Mouse (Mus musculus) megakaryocyte progenitor cell, adult 5-6 weeks (primary cell): ENCODE data around the gene Gm49450. TPM values are rescaled to one million over a fixed set of nuclear protein-coding genes. Genes with fewer than 3 reads are reported as not detected.
"Not testable (repeated sequence)": the region's sequence is repeated elsewhere in the genome, so short reads cannot be mapped to it uniquely, and the experiment has no call there.

ENCODE experiments used
- ATAC-seq: replicated peaks from 2 replicates; pipeline ENCODE4 v1.8.0; 2016; ENCODE audit warnings: mild to moderate bottlenecking, moderate TSS enrichment, inconsistent platforms; ENCODE audit not compliant: poor library complexity
- total RNA-seq, 2 experiments: library from RNA; stranded (forward) in 1 of 2; stranded (reverse) in 1 of 2; fragments of 157-497, 149-512 nt in 1 of 2; fragments of 200-1000 nt in 1 of 2; gene quantifications; 2 replicates each; pipeline versions ENCODE4 v1.2.3 to v1.2.4; 2015 to 2017

Gene Gm49450
- total RNA-seq, 2 experiments from 2014 or later, result 0.69 TPM; not detected in 1

DNA sequence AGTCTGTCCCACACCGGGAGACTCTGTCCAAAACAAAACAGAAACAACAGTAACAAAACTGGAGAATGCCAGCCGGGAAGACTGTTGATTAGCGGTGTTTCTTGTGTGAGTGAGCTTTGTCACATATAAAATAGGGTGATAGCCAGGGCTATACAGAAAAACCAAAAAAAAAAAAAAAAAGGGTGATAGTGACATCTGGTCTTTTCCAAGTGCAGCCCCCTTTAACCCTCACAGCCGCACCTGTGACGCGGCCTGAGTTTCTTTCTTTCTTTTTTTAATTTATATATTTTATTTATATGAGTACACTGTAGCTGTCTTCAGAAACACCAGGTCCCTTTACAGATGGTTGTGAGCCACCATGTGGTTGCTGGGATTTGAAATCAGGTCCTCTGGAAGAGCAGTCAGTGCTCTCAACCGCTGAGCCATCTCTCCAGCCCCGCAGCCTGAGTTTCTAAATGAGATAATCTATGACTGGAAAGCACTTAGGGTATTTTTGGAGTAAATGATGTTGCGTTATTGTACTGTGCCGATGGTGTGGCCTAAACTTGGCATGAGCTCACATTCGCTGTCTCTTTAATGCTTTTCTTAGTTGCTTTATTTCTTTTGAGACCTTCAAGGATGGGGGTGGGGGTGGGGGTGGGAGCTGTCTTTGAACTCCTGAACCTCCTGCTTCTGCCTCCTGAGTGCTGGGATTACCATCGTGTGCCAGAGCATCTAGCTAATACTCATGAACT is 32.8 kb upstream of the Gm49450 start:
- no peak for ATAC-seq

DNA sequence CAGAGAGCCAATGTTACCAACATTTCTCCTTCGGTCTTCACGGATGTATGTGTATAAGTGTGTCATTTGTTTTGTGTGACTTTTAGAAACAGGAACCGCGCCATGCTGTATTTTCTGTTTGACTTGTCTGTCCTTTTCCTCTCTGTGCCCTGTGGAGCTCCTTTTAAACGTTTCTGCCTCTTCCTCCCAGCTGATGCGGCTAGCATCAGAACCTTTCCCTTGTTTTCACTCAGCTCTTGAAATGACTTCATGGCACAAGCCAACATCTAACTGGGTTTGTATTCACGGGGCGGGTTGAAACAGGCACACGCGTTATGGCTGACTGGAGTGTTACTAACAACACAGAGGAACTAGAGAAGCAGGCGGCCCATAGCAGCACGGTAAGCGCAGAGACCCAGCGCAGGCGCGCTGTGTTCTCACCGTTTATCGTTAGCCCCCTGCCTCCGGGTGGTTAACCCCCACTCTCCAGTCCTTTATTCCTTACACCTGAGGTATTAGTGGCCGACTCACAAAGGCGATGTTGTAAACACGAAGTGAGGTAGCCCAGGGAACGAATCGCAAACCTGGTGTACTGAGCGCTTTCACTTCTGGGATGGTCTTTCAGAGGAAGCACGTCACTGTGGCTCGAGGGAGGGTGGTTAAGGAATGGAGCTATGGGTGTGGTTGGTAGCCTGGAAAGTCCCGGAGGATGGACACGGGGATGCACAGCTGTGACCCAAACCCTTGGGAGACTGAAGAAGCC is 32.1 kb upstream of the Gm49450 start:
- peak; percentile 92 for ATAC-seq

DNA sequence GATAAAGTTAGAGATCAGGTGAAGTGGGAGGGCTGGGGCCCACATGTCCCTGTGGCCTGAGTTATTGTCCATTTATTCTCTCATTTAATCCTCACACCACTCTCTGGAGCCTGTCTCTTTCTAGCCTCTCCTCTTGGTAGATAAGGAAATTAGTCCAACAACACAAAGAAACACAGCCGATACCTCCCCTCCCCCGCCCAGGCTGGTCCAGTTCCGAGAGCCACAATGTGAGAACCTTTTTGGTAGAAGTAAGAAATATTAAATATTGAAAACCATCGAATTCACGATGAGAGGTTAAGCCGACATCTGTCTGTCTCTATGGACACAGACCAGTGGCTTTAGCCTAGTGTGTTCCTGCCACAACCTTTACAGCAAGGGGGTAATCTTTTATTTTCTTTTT is 31.3 kb upstream of the Gm49450 start:
- ATAC-seq, result no peak

DNA sequence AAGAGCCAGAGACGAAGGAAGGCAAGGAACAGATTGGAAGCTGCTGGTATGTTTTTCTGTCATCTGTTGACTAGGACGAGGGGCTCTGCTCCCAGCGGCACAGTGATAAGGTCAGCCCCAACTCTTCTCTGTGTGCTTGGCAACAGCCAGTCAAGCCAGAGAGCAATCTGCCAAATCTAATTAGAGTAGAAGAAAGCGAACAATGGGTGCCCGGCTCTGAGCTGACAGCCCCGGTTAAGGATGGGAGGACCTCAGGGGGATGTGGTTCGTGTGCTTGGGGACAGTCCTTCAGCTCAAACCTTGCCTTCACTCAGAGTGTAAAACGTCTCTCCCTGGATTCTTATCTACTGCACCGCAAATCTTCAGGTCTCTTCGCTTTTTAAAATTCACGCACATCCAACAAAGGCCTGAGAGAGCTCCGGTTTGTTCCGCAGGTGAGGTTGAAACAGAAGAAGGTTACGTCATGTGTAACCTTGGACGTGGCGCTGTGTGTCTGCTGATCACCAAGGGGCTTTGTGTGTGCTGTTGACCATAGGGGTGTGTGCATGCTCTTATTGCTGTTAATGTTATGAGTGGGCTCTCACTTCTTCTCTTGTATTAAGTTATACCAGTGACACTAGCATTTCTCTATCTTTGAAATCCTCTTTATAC is 30.2 kb upstream of the Gm49450 start:
- no peak for ATAC-seq

DNA sequence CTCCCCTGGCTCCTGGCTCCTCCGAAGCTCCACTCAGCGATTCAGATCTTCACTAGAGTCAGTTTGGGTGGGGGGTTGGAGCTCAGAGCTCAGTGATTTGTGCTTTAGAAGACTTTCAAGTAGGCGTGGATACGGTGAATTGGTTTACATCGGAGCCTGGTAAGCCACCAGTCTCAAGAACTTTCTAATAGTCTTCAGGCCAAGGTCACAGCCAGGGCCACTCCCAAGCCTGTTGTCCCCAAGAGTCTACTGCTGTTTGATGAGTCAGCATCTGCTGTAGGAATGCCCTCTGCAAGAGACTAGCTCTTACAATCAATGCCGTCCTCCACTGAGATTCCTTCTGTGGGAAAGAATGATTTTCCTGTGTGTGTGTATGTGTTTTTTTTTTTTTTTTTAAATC is 28.7 kb upstream of the Gm49450 start:
- no peak for ATAC-seq

DNA sequence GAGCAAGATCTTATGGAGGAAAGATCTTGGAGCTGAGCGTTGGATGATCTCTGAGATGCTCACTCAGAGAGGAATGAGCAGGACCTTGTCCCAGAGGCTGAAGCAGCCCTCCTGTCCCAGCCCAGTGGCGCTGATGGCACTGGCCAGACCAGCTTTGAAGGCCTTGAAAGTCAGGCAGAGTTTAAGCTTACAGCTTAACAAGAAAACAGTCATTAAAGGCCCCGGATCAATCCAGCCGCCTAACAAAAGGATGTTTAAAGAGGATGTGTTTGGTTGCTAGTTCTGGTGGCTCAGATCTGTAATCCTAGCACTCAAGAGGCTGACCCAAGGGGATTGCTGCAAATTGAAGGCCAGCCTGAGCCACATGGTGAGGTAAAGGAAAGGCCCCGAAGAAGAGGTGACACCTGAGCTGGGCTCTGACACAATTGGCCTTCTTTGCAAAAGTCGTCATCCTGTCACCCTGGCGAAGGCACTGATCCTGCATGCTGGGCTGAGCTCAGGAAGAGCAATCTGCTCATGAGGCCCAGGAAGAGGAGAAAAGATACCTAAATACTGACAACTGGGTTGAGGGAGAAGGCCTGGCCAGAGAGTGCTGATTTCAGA is 26.8 kb upstream of the Gm49450 start:
- no peak for ATAC-seq

DNA sequence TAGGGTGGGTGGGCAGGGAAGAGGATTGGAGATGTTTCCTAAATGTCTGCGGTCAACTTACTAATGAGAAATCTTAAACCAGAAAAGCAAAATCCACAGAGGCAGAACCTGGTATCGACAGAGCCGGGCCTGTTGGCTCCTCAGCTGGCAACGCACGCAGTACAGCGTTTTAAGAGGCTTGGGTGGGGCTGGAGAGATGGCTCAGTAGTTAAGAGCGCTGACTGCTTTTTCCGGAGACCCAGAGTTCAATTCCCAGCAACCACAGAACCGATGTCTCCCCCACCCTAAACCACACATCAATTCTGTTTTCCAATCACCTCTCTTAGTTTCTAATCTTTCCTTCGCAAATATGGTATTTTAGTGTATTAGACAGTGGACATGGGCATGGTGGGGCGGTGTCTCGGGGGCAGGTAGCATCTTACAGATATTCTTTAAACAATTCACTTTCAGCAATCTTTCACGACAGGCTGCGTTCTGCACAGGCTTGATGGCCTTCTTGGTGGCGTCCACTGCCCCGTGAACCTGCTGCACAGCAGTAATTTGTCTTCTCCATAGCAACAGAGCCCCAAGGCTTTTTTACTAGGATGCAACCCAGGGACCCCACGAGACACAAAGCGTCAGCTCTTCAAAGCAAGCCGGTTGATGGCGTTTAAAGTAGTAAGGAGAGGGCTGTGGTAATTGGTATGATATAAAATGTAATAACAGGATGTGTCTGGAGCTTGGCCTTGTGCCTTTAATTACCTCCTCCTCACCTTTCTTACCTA is 25.2 kb upstream of the Gm49450 start:
- ATAC-seq, result no peak

DNA sequence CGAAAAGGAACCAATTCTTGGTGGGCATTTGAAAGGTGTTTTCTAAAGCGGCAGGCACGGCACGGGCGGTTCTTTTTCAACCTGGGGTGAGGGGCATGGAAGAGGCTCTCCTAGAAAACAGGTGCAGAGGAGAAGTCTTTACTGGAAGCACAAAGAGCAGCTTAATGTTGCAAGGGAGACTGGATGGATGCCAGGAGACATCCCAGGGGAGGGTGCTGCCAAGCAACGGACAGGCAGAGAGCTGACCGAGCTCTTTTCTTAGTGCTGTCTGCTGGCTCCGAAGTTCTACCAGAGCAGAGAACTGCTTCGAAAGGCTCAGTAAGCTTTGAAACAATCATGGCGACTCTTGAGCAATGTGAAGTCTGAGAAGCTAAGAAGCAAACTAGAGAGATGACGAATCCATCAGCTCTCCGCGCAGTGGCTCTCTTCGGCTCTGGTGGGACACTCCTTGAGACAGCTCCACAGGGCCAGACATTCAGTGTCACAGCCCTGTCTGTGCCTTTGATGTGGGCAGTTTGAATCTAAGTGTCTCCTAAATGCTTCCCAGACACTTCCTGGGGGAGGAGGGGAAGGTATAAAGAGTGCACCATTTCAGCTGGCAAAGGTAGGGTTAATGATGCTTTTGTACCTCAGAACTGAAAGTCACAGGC is 24.5 kb upstream of the Gm49450 start:
- no peak for ATAC-seq

DNA sequence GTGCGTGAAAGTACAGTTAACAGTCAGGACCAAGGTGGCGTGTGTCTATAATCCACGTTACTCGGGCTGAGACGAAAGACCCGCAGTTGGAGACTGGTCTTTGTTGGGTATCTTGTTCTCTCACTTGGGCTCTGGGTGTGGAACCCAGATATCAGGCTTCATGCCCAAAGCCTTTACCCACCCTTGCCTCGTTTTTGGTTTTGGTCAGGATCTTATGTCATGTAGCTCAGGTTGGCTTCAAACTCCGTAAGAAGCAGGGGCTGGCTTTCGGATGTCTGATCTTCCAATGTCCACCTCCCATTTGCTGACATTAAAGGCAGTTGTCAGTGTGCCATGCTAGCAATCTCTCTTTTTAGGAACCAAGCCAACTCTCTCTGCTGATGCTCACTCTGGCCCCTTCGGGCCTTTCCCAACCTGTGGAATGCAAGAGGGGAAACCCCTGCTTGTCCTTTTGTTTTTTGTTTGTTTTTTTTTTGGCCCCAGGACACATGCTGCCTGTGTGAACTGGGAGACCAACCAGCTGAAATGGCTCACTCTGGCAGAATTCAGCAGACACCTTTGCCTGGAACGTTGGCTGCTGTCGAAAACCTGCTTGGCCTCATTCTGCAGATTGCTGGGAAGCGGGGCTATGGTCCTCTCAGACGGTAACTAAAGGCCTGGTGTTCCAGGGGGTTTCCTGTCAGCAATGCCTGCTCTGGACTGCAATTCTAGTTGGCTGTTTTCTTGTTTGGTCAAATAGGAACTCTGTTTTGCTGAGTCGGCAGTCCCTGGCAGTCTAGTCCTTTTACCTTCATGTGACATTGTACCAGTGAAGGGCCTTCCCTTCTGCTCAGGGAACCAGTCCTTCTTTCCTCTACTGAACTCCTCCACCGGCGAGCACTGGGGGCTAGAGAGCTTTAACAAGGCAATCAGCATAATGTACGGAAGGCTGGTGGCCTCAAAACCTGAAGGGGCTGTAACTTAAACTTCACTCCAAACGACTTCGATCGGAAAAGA is 23.7 kb upstream of the Gm49450 start:
- ATAC-seq, result no peak

DNA sequence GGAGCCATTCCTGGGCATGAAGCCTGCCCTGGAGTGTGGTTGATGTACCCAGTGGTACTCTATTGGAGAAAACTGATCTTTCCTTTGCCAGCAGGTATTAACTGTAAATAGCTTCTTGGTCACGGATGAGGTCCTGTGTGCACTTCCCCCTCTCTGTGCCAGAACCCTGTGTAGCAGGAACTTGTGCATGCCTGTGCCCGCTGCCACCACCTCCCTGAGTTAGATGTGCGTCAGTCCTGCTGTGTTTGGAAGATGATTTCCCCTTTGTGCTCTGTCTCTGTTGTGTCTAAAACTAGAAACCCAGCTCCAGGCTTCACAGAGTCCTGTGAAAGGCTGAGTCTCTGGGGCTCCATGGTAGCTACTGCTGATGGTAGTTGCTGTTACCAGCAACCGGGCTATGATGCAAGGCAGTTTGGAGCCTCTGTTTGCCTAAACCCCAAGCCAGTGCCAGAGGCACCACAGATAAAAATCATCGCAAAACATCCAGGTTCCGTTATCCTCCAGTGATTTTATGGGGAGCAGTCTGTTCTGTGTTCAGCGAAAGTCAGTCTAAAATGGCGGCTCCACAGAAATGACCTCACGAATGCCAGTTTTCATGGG is 19.8 kb upstream of the Gm49450 start:
- ATAC-seq, result 0 out of 2 replicates have a peak, but pooled peaks have one; percentile 29

DNA sequence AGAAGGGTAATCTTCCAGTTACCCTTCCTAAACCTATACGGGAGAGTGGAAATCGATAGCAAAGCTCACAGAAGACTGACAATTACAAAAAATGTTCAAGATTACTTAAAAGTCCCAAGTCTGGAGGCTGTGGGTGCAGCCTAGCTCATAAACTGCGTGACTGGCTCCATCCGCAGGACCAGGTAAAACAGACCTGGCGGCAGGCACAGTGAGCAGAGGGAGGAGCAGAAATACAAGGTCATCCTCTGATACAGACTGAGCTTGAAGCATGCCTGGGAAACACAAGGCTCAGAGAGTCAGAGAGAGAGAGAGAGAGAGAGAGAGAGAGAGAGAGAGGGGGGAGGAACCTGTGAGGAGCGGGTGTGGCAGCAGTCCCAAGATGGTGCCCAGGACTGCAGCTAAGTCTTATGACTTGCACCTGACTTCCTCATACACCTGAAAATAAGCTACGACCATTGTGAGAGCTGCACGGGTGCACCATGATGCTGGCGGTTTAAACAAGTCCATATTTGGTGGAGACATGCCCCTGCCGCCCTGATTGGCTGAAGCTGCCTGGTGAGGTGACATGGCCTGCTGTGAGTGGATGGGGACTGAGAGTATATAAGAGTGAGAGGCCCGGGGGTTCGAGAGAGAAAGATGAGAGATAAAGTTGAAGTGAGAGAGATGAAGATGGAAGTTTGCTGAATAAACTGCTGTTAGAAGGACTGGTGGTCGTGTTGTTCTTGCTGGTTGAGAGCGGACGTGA is 18.4 kb upstream of the Gm49450 start:
- ATAC-seq, result not testable (repeated sequence)

DNA sequence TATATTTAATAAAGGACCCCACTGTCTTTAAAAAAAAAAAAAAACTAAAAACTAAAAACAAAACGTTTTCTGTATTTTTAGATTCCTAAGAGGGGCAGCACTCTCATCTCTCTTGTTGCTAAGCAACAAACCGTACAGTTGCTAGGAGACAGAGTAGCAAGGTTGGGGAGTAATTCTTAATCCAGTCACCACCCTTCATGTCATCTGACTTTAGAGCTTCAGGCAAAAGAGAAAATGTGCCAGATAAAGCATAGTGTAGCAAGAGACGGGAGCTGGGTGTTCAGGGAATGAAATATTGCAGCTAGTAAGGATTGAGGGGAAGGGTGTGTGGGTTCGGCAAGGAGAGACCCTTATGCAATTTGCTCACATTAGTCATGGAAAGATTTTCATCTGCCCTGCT is 17.8 kb upstream of the Gm49450 start:
- ATAC-seq, result no peak

DNA sequence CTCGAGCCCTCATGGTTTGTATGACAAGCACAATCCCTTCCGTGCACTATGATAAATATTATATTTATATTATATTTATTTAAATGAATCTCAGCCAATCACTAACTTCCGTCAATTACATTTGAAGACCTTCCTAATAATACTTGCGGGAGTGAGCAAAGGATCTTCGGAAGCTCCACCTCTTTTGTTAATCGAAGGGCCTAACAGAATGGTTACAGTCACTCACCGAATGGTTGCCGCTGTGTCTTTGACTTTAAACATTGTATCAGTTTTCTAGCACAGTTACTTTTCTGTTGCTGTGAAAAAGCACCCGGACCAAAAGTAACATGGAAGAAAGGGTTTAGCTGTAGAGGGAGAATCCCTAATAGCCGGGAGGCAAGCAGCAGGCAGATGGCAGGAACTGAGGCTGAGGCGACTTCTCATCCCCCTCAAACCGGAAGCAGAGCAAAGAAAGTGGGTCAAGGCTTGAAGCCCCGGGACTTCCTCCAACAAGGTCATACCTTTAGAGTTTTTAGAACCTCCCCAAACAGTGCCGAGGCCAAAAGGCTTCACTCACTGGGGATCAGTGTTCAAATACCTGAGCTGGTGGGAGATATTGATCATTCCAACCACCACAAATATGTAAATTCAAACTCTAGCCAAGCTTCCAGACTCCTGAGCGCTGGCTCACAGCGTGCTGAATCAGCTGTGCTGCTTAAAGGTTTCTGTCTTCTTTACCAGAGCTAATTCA is 16.2 kb upstream of the Gm49450 start:
- ATAC-seq, result no peak

DNA sequence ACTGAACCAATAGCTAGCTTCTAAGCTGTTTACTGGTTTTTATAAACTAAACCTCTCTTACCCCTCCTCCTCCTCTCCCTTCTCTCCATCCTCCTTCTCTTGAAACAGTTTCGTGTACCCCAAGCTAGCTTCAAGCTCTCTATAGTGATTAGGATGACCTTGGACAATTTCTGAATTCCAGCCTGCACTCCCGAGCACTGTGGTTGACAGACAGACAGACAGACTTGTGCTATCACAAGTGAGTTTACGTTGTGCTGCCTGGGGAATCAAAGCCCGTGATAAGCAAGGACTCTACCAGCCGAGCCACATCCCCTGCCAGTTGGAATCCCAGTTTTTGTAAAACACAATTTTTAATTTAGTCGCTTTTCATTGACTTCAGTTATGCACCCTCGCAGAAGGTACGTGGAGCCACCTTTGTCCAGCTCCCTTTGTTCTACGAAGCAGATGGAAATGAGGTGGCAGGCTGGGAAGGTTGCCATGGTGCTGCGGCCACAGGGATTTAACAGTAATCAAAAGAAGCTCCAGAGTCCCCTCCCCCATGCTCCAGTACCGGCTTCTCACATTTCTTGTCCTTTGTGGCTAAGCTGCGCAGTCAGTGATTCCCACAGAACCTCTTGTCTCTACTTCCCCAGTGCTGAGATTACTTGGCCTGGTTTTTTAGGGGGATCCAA is 15.5 kb upstream of the Gm49450 start:
- ATAC-seq, result no peak

DNA sequence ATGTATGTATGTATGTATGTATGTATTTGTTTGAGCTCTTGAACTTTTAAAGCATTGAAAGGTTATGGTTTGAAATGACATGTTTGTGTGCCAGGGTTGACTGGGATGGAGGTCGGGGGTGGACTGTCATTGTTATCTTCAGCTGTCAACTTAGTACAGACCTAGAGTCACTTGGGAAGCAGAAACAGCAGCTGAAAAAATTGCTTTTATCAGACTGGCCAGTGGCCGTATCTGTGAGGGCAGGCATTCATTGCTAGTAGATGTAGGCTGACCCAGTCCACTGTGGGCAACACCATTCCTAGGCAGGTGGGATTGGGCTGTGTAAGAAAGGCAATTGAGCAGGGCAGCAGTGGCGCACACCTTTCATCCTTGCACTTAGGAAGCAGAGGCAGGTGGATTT is 6.2 kb upstream of the Gm49450 start:
- ATAC-seq, result no peak

DNA sequence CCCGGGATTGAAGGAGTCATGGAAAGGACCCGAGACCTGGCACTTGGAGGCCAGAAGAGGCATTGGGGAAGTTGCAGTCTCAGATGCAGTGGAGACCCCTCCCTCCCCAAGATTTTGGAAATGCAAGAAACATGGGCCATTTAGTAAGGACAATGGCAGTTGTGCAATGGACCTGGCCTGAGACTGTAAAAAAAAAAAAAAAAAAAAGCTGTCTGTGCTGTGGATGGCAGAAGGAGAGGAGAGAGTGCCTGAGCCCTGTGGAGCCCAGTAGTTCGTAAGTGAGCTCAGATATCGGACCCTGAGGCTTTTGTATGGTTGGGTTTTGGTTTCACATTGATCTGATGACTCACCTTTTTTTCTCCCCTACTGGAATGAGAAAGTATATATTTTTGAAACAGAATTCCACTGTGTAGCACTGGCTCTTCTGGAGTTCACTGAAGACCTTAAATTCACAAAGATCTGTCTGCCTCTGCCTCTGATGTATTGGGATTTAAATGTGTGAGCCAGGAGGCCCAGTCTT is 5.6 kb upstream of the Gm49450 start:
- ATAC-seq, result peak; percentile 37; the same call in 1 of the 2 replicates
